Mouse (Mus musculus) thymus, postnatal 25 days (tissue): Measurements from ENCODE around the gene Cyb5r3.
"Not testable (repeated sequence)": the region's sequence is repeated elsewhere in the genome, so short reads cannot be mapped to it uniquely, and the experiment has no call there.

Source experiments
- DNase-seq: peaks from one replicate; pipeline ENCODE4 v3.0.0; 2022

The Cyb5r3 gene

DNA sequence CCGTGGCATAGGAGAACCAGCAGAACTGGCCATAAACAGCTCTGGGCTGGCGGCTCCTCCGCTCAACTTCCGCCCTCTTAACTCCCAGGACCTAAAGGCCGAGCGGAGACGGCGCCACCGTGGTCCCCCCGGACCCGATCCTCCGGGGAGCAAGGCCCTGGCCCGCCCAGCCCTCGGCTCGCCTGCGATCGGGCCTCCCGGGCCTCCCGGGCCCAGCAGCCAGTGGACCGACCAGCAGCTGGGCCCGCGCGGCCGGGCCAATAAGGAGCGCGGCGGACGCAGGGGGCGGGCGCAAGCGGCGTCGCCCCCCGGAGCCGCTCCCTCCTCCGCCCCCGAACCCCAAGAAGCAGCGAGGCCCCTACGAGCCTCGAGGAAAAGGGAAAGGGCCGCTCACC, 23.6 kb downstream of the Cyb5r3 start:
- no peak for DNase-seq

DNA sequence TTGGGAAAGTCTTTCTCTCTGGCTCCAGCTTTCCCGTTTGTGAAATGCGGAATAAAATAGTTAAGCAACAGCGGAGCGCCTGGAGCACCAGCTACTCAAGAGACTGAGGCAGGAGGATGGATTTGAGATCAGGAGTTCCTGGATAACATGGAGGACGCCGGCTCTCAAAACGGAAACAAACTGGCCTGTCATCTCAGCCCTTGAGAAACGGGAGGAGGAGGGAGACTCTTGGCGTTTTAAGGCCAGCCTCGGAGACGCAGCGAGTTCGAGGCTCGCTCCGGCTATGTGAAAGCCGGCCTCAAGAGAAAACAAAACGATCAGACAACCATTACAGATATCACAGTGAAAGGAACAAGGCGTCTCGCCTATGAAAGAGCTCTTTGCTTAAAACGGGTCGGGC, 24.0 kb downstream of the Cyb5r3 start:
- DNase-seq: peak; percentile 18

DNA sequence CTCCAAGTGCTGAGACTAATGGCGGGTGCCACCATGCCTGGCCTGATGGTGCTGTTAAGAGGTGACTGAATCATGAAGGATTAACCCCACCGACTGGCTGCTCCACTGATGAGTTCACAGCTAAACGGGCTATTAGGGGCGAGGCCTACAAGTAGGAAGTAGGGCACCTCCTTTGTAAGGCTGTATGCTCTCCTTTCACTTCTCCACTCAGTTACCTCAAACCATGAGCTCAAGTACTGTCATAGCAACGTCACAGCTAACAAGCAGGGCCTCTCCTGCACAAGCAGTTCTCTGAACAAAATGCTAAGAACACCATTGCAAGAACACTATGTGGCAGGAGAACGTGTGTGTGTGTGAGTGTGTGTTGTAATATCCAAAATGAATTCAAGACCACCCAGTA, 26.9 kb downstream of the Cyb5r3 start:
- DNase-seq: no peak

DNA sequence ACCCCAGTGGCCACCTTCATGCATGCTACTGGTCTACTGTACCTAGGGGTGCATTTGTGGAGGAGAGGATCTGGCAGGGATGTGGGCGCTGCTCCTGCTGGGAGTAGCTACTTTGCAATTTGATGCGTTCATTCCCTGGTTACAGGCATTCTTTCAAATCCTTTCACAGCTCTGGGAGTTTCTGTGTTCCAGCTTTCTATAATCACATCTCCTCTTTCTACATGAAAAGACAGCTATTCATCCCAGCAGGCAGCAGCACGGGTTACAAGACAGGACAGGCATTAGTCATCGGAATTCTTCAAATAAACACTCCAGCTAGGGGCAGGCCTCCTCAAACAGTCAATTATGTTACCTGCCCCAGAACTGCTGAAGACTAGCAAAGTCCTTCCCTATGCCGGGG, 29.5 kb downstream of the Cyb5r3 start:
- DNase-seq: no peak

DNA sequence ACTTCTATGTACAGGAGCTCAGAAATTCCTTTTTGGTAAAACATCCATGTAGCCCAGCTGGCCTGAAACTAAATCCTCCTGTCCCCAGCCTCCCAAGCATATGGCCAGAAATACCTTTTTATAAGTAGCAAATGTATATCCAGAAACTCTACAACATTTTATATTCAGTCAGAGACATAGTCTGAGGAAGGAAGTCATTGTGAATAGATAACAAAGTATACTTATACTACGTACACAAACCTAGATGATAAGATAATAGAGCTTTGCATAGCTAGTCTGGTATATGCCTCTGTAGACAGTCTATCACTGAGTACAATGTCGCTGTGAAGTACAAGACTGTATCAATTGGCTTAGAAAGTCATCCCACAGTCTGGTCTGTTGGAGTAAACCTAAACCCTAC, 36.7 kb downstream of the Cyb5r3 start:
- DNase-seq: no peak

DNA sequence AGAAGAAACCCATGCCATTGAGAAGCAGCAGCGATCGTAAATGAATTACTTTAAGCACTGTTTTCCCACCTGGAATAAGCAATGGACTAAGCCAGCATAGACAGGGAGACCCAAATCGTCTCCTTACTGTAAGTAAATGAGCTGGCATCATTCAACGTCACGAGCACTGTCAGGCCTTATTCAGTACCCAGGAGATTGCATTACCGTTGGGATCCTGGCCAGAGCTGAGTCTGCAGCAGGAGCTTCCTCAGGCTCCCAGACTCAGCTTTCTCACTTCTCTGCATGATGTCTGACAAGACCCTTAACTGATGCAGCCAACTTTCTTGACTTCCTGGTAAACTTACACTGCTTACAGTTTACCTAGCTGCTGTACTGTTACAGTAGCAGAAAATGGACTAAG, 37.7 kb downstream of the Cyb5r3 start:
- no peak for DNase-seq

DNA sequence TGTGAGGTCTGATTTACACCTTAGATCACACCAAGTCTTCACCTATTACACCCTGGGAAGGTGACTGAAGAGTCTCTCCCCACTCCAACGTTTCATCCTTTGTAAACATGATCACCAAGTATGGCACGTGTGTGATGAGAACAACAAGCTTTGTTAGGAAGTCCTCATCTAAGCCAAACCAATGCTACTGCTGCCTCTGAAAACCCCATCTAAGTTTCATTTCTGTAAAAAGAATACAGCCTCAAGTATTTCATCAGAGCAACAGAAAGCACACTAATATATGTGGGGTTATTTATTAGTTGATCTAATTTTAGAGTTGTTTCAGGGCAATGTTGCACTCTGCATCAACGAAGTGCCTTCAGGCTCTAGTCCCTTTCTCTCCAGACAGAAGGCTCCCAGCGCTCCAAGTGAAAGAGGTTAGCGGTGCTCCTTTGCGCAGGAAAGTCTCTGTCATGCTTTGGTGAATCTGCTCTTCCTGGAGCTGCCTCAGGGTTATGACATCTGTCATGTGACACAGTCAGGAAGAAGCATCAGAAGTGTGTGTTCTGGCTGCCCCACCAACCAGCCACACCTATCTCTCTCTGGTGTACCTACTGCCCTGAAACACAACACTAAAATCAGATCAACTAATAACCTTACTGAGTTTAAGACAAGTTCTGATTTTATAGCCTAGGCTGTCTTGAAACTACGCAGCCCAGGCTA, 42.7 kb downstream of the Cyb5r3 start:
- DNase-seq: no peak

DNA sequence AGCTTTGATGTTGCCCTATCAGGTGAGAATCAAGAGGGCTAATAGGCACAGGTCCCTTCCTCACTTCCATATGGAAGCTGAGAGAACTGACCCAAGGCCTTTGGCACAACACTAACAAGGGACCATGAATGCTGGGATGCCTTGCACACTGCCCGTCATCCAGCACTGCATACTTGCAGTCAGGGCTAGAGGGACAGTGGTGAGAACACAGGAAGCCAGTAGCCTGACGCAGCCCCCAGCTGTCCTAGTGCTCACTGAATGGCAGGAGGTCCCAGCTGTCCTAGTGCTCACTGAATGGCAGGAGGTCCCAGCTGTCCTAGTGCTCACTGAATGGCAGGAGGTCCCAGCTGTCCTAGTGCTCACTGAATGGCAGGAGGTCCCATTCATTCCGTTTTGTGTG, 45.4 kb downstream of the Cyb5r3 start:
- not testable (repeated sequence) for DNase-seq

DNA sequence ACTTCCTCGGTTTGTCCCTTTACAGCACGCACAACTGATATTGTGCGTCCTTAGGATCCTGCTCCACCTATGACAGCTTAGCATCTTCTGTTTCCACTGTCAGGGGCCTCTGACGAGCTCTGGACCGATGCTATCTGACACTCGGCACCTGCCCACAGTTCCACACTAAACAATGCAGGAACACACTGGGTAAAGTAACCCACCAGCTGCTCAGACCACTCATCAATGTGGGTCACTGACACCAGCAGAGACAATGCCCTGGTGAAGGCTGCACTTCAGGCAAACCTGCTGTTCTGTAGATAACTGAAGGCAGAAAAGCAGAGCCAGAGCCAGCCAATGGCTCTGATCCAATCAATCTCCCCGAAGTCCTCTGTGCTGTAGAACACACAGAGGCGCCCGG, 45.8 kb downstream of the Cyb5r3 start:
- DNase-seq: no peak

DNA sequence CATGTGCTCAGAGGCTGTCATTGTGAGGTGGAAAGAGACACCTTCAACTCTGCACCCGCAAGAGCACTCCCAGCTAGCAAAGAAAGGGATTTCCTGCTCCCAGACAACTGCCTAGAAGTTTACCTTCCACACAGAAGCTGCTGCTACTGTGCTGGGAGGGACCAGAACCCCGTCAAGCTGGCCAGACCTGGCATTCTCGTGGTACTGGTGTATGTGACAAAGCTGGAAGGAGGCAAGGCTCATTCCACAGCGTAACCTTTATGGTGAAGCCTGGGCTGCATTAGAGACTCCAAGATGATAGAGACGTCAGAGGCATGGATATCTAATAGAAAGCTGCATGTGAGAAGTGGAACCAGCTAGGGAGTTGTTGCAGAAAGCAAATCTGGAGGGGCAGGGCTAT, 47.8 kb downstream of the Cyb5r3 start:
- DNase-seq: no peak

DNA sequence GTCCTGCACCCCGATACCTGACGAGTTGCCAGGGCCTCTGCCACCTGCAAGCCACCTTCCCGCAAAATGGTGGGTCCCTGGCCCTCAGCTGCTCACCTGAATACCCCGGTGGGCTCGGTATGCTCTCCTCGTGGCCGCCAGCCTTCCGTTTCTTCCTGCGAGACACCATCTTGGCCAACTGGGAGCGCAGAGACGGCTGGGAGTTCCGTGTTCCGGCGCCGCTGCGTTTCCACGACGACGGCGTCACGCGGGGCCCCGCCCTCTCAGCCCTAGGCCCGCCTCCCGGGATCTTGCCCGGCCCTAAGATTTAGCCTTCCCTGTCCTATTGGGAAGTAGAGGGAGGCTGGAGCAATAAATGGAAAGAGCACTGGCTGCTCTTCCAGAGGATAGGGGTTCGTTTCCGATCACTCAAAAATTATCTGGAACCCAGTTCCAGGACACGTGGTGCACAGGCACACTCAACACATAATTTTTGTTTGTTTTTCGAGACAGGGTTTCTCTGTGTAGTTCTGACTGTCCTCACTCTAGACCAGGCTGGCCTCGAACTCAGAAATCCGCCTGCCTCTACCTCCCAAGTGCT, 49.7 kb downstream of the Cyb5r3 start, which contains the start of gene Rrp7a:
TSS of gene Rrp7a (minus strand) at position 236 of the 580 bp plus-strand sequence.
- DNase-seq: peak; percentile 85

DNA sequence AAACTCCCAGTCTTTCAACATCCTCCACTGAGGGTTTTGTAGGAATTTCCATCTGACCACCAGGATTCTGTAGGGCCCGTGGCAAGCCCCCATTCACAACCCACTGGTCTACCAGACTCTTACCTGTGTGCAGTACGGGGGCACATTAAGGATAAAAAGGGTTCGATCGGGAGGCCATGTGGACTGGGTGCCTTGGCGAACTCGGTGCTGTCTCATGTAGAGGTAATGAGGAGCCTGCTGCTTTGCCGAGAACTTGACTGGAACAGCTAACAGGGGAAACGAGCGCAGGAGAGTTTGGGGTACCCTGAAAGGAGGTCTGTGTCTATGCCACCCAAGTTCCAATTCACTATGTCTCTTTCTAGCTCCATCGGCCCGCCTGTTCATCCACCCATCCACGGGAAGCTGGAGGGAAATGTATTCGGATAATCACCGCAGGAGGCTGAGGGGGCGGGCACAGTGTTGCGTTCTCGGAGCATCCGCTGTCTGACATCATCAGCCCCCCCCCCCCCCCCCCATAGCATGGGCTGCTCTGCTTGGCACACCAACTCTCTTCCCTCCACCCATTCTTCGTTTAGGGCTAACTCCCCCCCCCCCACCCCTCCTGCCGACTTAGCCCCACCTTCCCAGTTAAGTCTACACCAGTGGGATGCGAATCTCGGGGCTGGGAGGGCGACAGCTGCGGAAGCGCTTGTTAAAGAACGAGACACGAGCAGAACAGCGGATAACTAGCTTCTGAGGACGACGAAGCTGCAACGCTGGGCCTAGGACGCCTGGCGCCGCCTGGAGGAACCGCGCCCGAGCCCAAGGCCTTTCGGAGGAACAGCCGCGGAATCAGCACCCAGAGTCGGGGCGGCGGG, 50.5 kb downstream of the Cyb5r3 start:
- DNase-seq: peak; percentile 50

DNA sequence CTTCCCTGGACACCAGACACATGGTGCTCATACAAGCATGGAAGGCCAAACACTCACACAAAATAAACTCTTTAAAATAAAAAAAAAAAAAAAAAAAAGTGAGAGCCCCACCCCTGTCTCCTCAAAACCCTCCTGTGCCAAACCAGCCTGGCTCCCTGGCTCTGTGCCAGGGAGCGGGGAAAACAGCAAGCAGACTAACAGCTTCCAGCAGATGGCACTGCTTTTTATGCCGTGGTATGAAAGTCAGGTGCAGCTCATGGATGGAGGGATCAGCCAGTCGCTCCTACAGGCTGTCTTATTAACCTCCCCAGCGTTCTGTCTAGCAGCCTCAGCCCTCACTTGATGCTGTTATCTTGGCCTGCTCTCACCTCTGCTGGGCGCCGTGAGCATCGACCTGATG, 54.0 kb downstream of the Cyb5r3 start:
- no peak for DNase-seq

DNA sequence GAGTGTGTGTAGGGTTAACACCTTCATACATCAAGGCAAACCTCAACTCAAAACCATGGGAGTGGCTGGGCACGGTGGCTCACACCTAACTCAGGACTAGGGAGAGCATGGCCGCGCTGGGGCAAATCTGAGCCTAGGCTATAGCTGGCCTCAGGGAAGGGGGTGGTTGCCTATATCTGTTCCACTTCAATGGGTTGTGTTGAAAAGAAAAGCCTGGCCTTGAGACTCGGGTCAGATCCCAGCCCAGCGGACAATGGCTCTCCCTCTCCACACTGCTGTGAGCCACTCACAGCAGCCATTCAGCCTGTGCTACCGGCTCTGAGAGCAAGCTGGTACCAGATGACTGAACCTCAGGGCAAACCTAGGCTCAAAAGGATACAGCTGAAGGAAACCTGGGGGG, 57.3 kb downstream of the Cyb5r3 start:
- DNase-seq: no peak

DNA sequence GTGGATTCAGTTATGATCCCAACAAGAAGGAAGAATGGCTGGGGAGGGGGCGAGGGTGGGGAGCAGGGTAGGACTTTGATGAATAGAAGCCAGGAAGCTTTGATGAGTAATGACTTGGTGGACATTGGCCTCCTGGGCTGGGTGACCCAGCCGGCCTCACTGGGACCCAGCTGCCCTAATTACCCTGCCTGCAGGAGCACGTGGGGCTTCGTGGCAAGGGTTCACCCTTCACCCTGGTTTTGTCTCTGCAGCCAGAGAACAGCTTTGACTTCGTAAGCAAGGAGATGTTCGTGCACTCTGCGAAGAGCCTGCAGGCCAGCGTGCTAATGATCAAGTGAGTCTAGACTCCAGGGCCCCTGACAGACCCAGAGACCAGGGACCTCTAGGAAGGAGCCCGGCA, 58.3 kb downstream of the Cyb5r3 start:
- no peak for DNase-seq

DNA sequence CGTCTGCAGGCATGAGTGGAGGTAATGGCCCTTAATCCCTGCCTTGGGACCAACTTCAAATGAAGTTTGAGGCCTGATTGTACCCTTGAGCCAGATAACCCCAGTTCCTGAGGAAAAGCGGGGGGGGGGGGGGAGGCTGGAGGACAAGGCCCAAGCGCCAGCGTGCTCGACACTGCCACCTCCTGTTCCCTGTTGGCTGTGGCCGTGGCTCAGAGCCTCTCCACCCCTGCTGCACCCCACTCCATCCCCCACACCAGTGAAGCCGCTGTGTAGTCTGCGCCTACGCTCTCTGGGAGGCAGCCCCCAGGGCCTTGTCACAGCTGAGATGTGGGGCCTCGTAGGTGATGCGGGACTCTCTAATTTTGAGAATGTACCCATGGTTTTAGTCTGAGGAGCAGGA, 59.5 kb downstream of the Cyb5r3 start:
- DNase-seq: peak; percentile 69

DNA sequence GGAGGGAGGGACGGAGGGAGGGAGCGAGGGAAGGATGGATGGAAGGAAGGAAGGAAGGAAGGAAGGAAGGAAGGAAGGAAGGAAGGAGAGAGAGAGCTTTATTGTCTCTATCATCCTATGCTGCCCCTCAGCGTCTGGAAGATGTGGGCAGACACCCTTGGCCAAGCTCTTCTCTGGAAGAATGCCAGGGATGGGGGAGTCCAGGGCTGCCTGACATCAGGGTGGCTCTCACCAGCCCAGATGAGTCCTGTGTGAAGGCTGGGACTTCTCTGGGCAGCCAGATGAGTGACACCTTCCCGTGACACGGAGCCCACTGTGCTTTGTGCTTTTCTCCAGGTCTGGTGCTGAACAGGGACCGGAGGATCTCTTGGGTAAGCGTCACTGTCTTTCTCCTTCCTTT, 60.5 kb downstream of the Cyb5r3 start:
- no peak for DNase-seq

DNA sequence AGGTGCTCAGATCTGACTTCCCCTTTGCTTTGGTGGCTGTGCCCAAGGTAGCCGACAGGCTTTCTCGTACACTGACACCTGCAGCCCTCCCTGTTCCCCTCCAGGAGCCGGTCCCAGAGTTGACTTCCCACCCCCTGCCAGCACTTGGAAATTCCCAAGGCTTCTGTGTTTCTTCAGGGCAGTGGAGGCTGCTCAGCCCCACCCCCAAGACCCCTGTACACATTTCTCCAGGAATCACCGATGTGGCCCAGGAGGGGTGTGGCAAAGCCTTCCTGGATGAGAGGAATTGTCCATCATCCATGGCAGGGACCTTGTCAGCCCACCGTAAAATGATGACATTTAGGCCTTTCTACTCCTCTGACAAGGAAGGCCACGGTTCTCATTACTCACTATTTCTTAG, 61.1 kb downstream of the Cyb5r3 start:
- no peak for DNase-seq

DNA sequence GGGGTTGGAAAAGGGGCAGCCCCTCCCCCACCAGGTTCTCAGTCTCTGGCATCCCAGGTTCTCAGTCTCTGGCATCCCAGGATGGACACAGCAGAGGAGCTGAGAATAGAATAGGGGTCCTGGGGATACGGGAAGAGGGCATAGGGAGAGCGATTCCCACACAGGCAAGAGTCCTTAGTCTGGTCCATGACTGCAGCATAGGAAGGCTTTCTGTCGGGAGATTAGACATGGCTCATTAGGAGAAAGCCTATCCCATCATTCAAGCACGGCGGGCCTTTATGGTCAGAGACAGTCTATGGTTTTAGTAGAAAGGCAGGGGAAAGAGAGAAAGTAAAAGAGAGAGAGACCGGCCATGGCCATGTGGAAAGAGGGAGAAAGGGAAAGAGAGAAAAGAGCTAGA, 64.6 kb downstream of the Cyb5r3 start:
- DNase-seq: no peak

DNA sequence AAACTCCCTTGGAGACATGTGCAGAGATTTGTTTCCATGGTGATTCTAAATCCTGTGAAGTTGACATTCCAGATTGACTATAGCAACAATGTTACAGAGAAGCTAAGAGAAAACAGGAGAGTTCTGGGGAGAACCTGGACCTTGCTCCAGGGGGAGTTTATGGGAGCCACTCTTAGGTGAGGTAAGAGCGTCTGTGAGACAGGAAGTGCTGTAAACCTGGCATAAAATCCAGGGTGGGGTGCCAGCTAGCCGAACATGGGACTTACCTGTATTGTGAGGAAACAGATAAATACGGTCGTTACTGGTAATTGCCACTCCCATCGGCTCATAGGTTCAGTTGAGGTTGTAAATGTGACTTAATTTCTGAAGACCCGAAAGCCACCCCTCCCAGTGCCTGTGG, 66.0 kb downstream of the Cyb5r3 start:
- no peak for DNase-seq
